In genomic region chr9:100548313-100548712, GRCm38 (mm10) we compare ENCODE assay signal across 9 mouse cellular contexts. TPM values are rescaled to one million over a fixed set of nuclear protein-coding genes. Genes with fewer than 3 reads are reported as not detected.
DNase-seq lines count a peak whose midpoint lies in the region; ATAC-seq and TF ChIP-seq lines count a peak whose summit lies in the region.
"Had no signal": no experiment of that assay in that cellular context is flagged by ENCODE, and none has a peak within 500 bp of the region (broad histone marks: within the 10 kb centered on the region; RNA-seq: fewer than 3 reads in every experiment).

No protein-coding gene starts in this region.

- H3K27ac ChIP-seq in liver, embryonic 14.5 days: no peak overlapping the region
- H3K27ac ChIP-seq in liver, embryonic 12.5 days: no peak overlapping the region
- H3K27ac ChIP-seq: heart, embryonic 13.5 days had no signal

- WGBS in liver, embryonic 14.5 days (ENCODE audit: insufficient replicate concordance): 73% methylated on average over 2 of the region's 2 CpGs
- 78% methylated on average over 2 of the region's 2 CpGs for WGBS in liver, embryonic 12.5 days (ENCODE audit: insufficient replicate concordance)

- H3K4me1 ChIP-seq in liver, embryonic 14.5 days (replicated peaks; ENCODE audit: control insufficient read depth in 2 of 2, insufficient read depth in 2 of 2, low read length in 1 of 2): peaks cover 8 to 14% of the 10 kb centered on the region in 2 experiments
- H3K4me1 ChIP-seq in liver, embryonic 12.5 days: peaks cover 25% of the 10 kb centered on the region

- H3K4me3 ChIP-seq in liver, embryonic 14.5 days (ENCODE audit: insufficient read depth in 1 of 2, low read depth in 2 of 2, low read length in 2 of 2): no peak overlapping the region
- H3K4me3 ChIP-seq in liver, embryonic 12.5 days: no peak overlapping the region
- H3K4me3 ChIP-seq: heart, embryonic 13.5 days had no signal

- peaks cover 5% of the 10 kb centered on the region for H3K9me3 ChIP-seq in liver, embryonic 14.5 days (ENCODE audit: control insufficient read depth, low read length)
- peaks cover 6% of the 10 kb centered on the region for H3K9me3 ChIP-seq in liver, embryonic 12.5 days (replicated peaks)

- H3K36me3 ChIP-seq in liver, embryonic 14.5 days (replicated peaks; ENCODE audit: control insufficient read depth, insufficient read depth, low read depth): no peaks in the 10 kb centered on the region
- H3K36me3 ChIP-seq in liver, embryonic 12.5 days: peaks cover 7% of the 10 kb centered on the region

- peak; percentile 24 for DNase-seq in embryo, embryonic 10.5 days (ENCODE audit: low spot score)
- DNase-seq in embryo, embryonic 10 days (ENCODE audit: low spot score): no peak
- DNase-seq in liver, embryonic 14.5 days (ENCODE audit: low read depth in 3 of 3, low spot score in 3 of 3): peak in 1 of 3 experiments; percentile 7
- DNase-seq in c-Kit-positive CD71-positive TER-119-positive erythroid progenitor cells, embryonic 14.5 days (ENCODE audit: low spot score): peak; percentile 48
- DNase-seq in testis, postnatal 14 days (ENCODE audit: low spot score): peak; percentile 19
- DNase-seq in layer of hippocampus, postnatal 25 days (ENCODE audit: extremely low spot score in 1 of 2, low spot score in 1 of 2): no peak

- H3K4me2 ChIP-seq in liver, embryonic 14.5 days (ENCODE audit: low read depth): no peak overlapping the region
- H3K4me2 ChIP-seq in liver, embryonic 12.5 days: no peak overlapping the region
- H3K4me2 ChIP-seq: heart, embryonic 13.5 days had no signal

- H3K27me3 ChIP-seq in liver, embryonic 14.5 days (ENCODE audit: control insufficient read depth, insufficient read depth, low read length): no peaks in the 10 kb centered on the region
- no peaks in the 10 kb centered on the region for H3K27me3 ChIP-seq in liver, embryonic 12.5 days (replicated peaks)
- H3K27me3 ChIP-seq: heart, embryonic 13.5 days had no signal

- ATAC-seq in liver, embryonic 14.5 days (ENCODE audit: insufficient read depth): no peak
- no peak for ATAC-seq in liver, embryonic 12.5 days
- ATAC-seq in megakaryocyte-erythroid progenitor cell, adult 5-6 weeks (replicated peaks; ENCODE audit: low FRiP score, low TSS enrichment, poor library complexity, severe bottlenecking): no peak

- TF ChIP-seq EP300 in liver, embryonic 14.5 days (IDR thresholded peaks at IDR 0.05; ENCODE audit: low read depth): no peak

- H3K9ac ChIP-seq in liver, embryonic 14.5 days (replicated peaks): no peak overlapping the region
- no peak overlapping the region for H3K9ac ChIP-seq in liver, embryonic 12.5 days
- H3K9ac ChIP-seq: heart, embryonic 13.5 days had no signal

- TF ChIP-seq CTCF in liver, embryonic 14.5 days (IDR thresholded peaks at IDR 0.05; ENCODE audit: low read depth): peak; percentile 66

RNA-seq across cellular contexts. Expression of gene Nck1, which starts 2.4 kb away (rescaled TPM):
- polyA plus RNA-seq in liver, embryonic 14.5 days (2012; rRNA removed): 5.4 and 12.9 TPM in 2 replicates
- 18.3 and 26.4 TPM in 2 replicates for polyA plus RNA-seq in liver, embryonic 14.5 days (2014; fragmentation: Nextera tagmentation; extraction: Ambion mirVana)
- polyA plus RNA-seq in liver, embryonic 12.5 days (2016; fragmentation: Nextera tagmentation; extraction: Ambion mirVana): 33.6 and 34.7 TPM in 2 replicates
- 10 to 100 TPM; 33.5 to 37.2 TPM for total RNA-seq in layer of hippocampus, postnatal 25 days (2021)
- total RNA-seq in megakaryocyte-erythroid progenitor cell, adult 5-6 weeks (2014; fragmentation: Nextera tagmentation): 17.5 and 19.5 TPM in 2 replicates
- 37.0 and 54.1 TPM in 2 replicates for total RNA-seq in megakaryocyte-erythroid progenitor cell, adult 5-6 weeks (2017)

RNA-seq across cellular contexts. Expression of gene Slc35g2, which starts 22.6 kb away (rescaled TPM):
- polyA plus RNA-seq in liver, embryonic 14.5 days (2012; rRNA removed): 0.42 and 0.61 TPM in 2 replicates
- polyA plus RNA-seq in liver, embryonic 14.5 days (2014; fragmentation: Nextera tagmentation; extraction: Ambion mirVana): 1.4 and 1.5 TPM in 2 replicates
- 1.4 and 1.5 TPM in 2 replicates for polyA plus RNA-seq in liver, embryonic 12.5 days (2016; fragmentation: Nextera tagmentation; extraction: Ambion mirVana)
- 10 to 100 TPM; 16.1 to 19.4 TPM for total RNA-seq in layer of hippocampus, postnatal 25 days (2021)
- total RNA-seq in megakaryocyte-erythroid progenitor cell, adult 5-6 weeks (2014; fragmentation: Nextera tagmentation): not detected in 2 replicates
- not detected in 2 replicates for total RNA-seq in megakaryocyte-erythroid progenitor cell, adult 5-6 weeks (2017)

RNA-seq across cellular contexts. Expression of gene Stag1, which starts 49.3 kb away (rescaled TPM):
- polyA plus RNA-seq in liver, embryonic 14.5 days (2012; rRNA removed): 6.0 and 11.6 TPM in 2 replicates
- polyA plus RNA-seq in liver, embryonic 14.5 days (2014; fragmentation: Nextera tagmentation; extraction: Ambion mirVana): 17.0 and 18.2 TPM in 2 replicates
- 30.0 TPM in 2 replicates for polyA plus RNA-seq in liver, embryonic 12.5 days (2016; fragmentation: Nextera tagmentation; extraction: Ambion mirVana)
- total RNA-seq in layer of hippocampus, postnatal 25 days (2021): 10 to 100 TPM; 49.5 to 50.4 TPM
- 67.5 and 68.5 TPM in 2 replicates for total RNA-seq in megakaryocyte-erythroid progenitor cell, adult 5-6 weeks (2014; fragmentation: Nextera tagmentation)
- total RNA-seq in megakaryocyte-erythroid progenitor cell, adult 5-6 weeks (2017): 88.8 and 97.6 TPM in 2 replicates

Comparison
In these comparisons a context has a peak if more than half of its experiments do, and no peak if none do; other contexts are left out.
1. DNase-seq: peak in embryo, embryonic 10.5 days (single experiment), c-Kit-positive CD71-positive TER-119-positive erythroid progenitor cells, embryonic 14.5 days (single experiment) and testis, postnatal 14 days (single experiment); none in embryo, embryonic 10 days (single experiment) and layer of hippocampus, postnatal 25 days (0 of 2).
2. RNA of gene Slc35g2, which starts 22.6 kb away (total RNA-seq): 16.1 to 19.4 TPM in layer of hippocampus, postnatal 25 days; not detected in megakaryocyte-erythroid progenitor cell, adult 5-6 weeks; every median in the first group is over 10 times any median in the second.